Mouse (Mus musculus) midbrain, embryonic 16.5 days (tissue): ENCODE results near the gene Aida. TPM values are rescaled to one million over a fixed set of nuclear protein-coding genes. Genes with fewer than 3 reads are reported as not detected.
"Not testable (repeated sequence)": the region's sequence is repeated elsewhere in the genome, so short reads cannot be mapped to it uniquely, and the experiment has no call there.

Source experiments
- ATAC-seq: fragments of 200-750 bp; cut with Nextera tagmentation; 2 replicates; pipeline ENCODE4 v1.8.0; 2017; ENCODE audit warnings: moderate TSS enrichment
- H3K27ac ChIP-seq: fragments of 300-500 bp; sonication (generic); 2 replicates; pipeline ENCODE4 v1.5.1; 2014; ENCODE audit warnings: mild to moderate bottlenecking, low read length, mixed read lengths
- H3K27me3 ChIP-seq: fragments of 300-500 bp; sonication (generic); 2 replicates; pipeline ENCODE4 v1.6.1; 2014; ENCODE audit warnings: low read depth, low read length, mixed read lengths; ENCODE audit not compliant: control insufficient read depth, insufficient read depth
- H3K36me3 ChIP-seq: fragments of 300-500 bp; sonication (generic); 2 replicates; pipeline ENCODE4 v1.6.1; 2014; ENCODE audit warnings: mild to moderate bottlenecking, low read length, moderate library complexity, mixed read lengths; ENCODE audit not compliant: control insufficient read depth, insufficient read depth
- H3K4me1 ChIP-seq: fragments of 300-500 bp; sonication (generic); 2 replicates; pipeline ENCODE4 v1.6.1; 2014; ENCODE audit warnings: mild to moderate bottlenecking, low read length, mixed read lengths; ENCODE audit not compliant: control insufficient read depth, insufficient read depth
- H3K4me2 ChIP-seq: fragments of 300-500 bp; sonication (generic); 2 replicates; pipeline ENCODE4 v1.6.1; 2014; ENCODE audit warnings: mild to moderate bottlenecking, low read length, mixed read lengths
- H3K4me3 ChIP-seq: fragments of 300-500 bp; sonication (generic); 2 replicates; pipeline ENCODE4 v1.5.1; 2014; ENCODE audit warnings: low read depth, mild to moderate bottlenecking, low read length, moderate library complexity, mixed read lengths
- H3K9ac ChIP-seq: fragments of 300-500 bp; sonication (generic); 2 replicates; pipeline ENCODE4 v1.6.1; 2014; ENCODE audit warnings: low read depth, low read length, mixed read lengths
- H3K9me3 ChIP-seq: fragments of 300-500 bp; sonication (generic); replicated peaks from 2 replicates; pipeline ENCODE4 v1.6.1; 2014; ENCODE audit warnings: mild to moderate bottlenecking, low read length, mixed read lengths; ENCODE audit not compliant: control insufficient read depth, poor library complexity, severe bottlenecking
- WGBS: fragments of 180-500 bp; shearing (Covaris S2); extraction: QIAGEN DNeasy Blood & Tissue Kit; methylation state at CpG from one replicate; pipeline ENCODE4 v1.1.7; 2014; 5-methylcytosine and 5-hydroxymethylcytosine counted together
- polyA plus RNA-seq: library from polyadenylated mRNA; unstranded; fragments of >200 nt; fragmentation: Nextera tagmentation; extraction: Ambion mirVana; gene quantifications from 2 replicates; pipeline ENCODE4 v1.2.1, GENCODE M21; 2015

The Aida gene
- polyA plus RNA-seq, 1 experiment from 2014 or later = 50.8 TPM

DNA sequence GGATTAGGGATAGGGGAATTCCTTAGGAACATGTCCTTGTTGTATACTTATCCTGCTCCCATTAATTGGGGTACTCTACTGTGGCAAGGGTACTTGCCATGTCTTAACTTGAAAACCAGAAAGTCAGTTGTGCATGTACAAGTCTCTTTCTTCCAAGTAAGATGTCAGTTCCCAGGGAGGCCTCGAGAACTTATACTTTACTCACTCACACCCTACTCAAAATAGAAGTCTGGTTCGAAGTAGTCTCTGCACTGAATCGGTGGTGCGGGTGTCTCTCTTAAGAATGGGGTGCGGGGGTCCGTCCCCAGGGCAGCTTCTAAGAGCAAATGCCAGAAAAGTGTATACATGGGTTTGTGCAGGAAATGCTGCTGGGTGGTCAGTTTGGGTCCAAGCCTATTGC, 2.8 kb downstream of the Aida start:
- no peak overlapping the region for H3K4me2 ChIP-seq
- ATAC-seq = no peak
- H3K27ac ChIP-seq = no peak overlapping the region
- H3K36me3 ChIP-seq = no peaks in the 10 kb centered on the region
- no peaks in the 10 kb centered on the region for H3K4me1 ChIP-seq
- no peak overlapping the region for H3K9ac ChIP-seq
- 88% methylated on average over 6 of the region's 6 CpGs for WGBS
- no peak overlapping the region for H3K4me3 ChIP-seq
- H3K27me3 ChIP-seq = no peaks in the 10 kb centered on the region
- no peaks in the 10 kb centered on the region for H3K9me3 ChIP-seq

DNA sequence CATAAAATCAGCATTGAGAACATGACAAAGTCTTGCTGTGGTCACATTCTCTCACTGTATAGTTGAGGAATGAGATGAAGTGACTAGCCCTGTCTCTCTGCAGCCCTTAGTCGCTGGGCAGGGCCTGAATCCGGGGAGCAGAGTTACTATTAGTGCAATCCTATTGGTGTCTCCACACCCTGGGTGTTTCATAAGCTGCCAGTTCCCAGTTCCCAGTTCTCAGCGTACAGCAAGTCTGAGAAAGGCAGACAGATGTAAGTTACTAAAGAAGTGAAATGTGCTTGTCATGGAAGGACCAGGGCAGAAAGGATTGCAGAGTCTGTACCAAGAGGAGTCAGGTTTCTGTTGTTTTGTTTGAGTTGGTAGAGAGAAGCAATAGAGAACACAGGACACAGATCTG, 11.2 kb downstream of the Aida start:
- WGBS = 79% methylated on average over 3 of the region's 3 CpGs
- H3K27me3 ChIP-seq = no peaks in the 10 kb centered on the region
- no peak overlapping the region for H3K4me2 ChIP-seq
- no peaks in the 10 kb centered on the region for H3K4me1 ChIP-seq
- no peak overlapping the region for H3K27ac ChIP-seq
- no peak overlapping the region for H3K9ac ChIP-seq
- H3K4me3 ChIP-seq = no peak overlapping the region
- 0 out of 2 replicates have a peak, but pooled peaks cover 9% of the 10 kb centered on the region for H3K36me3 ChIP-seq
- H3K9me3 ChIP-seq = no peaks in the 10 kb centered on the region
- no peak for ATAC-seq

DNA sequence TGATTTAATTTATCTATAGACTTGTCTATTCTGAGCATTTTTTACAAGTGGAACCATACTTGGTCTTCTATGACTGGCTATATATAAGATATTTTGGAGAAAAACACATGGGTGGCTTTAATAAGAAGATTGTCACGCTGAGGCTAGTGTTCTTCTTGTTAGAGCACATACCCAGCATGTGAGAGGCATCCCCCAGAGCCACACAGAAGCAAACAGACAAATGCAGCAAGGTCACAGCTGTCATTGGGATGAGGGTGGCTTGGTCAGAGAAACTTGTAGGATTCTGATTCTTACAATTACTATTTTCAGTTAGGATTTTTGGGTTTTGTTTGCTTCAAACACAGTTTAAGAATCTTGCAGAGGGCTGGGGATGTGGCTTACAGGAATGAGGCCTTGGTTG, 12.1 kb downstream of the Aida start:
- Histone ChIP-seq H3K9ac (no peak overlapping the region), H3K9me3 (no peaks in the 10 kb centered on the region), H3K27ac (no peak overlapping the region), H3K4me1 (no peaks in the 10 kb centered on the region), H3K27me3 (no peaks in the 10 kb centered on the region), H3K4me3 (no peak overlapping the region), H3K36me3 (0 out of 2 replicates have a peak, but pooled peaks cover 9% of the 10 kb centered on the region), H3K4me2 (no peak overlapping the region)
- ATAC-seq = no peak
- 88% methylated on average over 1 of the region's 1 CpGs for WGBS

DNA sequence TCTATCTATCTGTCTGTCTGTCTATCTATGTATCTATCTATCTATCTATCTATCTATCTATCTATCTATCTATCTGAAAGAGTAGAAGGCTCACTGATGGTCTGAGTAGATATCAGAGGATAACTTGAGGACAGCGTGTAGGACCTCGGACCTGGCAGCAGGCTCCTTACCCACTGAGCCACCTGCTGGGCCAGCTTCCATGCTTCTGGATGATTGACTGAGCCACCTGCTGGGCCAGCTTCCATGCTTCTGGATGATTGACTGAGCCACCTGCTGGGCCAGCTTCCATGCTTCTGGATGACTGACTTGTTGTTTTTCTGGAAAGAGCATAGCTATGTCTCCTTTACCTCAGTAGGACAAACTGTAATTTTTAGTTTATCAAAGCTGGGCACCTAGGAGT, 13.2 kb downstream of the Aida start:
- WGBS = 75% methylated on average over 2 of the region's 2 CpGs

DNA sequence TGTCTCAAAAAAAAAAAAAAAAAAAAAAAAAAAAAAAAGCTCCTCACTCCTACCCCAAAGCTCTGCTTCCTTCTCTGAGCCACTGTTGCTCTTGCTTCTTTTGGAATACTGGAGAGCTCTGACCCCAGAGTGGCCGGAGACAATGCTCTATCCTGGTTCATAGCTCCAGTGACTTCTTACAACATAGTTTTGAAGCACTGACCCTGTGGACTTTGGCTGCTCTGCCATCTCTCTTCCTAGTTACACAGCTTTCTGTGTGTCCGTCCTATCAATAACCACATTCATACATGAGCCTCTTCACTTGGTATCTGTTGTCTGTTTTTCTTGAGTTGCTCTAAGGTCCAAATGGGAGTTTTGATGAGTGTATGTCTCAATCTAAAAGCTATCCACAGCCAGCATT, 15.7 kb downstream of the Aida start:
- Histone ChIP-seq H3K4me3 (no peak overlapping the region), H3K27ac (no peak overlapping the region), H3K9me3 (no peaks in the 10 kb centered on the region), H3K4me1 (no peaks in the 10 kb centered on the region), H3K4me2 (no peak overlapping the region), H3K27me3 (no peaks in the 10 kb centered on the region), H3K9ac (no peak overlapping the region), H3K36me3 (peaks cover 26% of the 10 kb centered on the region)
- no peak for ATAC-seq
- WGBS = 92% methylated on average over 2 of the region's 2 CpGs

More for the DNA sequence above, 13.2 kb downstream of the Aida start:
- H3K9me3 ChIP-seq, ATAC-seq, H3K9ac ChIP-seq, H3K4me3 ChIP-seq, H3K27ac ChIP-seq, H3K4me2 ChIP-seq, H3K27me3 ChIP-seq, H3K4me1 ChIP-seq: not testable (repeated sequence)
- H3K36me3 ChIP-seq = peaks cover 16% of the 10 kb centered on the region

DNA sequence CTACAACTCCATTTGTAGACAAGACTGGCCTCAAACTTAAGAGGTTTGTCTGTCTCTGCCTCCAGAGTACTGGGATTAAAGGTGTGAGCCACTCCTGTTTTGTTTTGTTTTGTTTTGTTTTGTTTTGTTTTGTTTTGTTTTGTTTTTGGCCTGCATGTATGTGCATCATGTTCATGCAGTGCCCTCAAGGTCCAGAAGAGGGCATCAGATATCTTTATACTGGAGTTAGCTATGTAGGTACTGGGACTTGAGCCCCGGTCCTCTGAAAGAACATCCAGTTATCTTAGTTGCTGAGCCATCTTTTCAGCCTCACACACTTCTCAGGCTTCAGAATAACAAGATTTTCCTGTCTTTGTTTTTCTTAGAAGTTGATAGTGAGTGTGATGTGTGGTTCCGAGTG, 19.4 kb downstream of the Aida start:
- ATAC-seq = no peak
- 94% methylated on average over 2 of the region's 2 CpGs for WGBS

DNA sequence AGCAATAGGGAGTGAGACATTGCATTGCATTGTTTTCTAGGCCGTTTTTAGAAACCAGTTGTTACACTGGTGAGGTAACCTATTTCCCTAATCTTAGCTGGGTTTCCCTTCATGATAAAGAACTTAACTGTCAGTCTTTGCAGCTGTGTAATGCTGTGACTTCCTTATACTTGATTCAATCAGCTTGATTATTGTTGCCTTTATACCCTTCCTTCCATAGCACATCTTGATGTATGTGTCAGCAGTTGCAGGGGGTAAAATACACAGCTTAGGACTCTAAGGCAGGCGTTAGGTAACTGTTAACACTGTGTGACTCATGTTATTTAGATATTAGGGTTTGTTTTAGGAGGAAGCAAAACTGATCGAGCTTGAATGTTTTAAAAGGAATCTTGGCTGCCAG, 24.3 kb downstream of the Aida start:
- Histone ChIP-seq H3K9ac (no peak overlapping the region), H3K4me3 (no peak overlapping the region), H3K27me3 (no peaks in the 10 kb centered on the region), H3K27ac (no peak overlapping the region), H3K36me3 (peaks cover 23% of the 10 kb centered on the region), H3K4me2 (no peak overlapping the region), H3K4me1 (no peaks in the 10 kb centered on the region), H3K9me3 (no peaks in the 10 kb centered on the region)
- WGBS = 80% methylated on average over 3 of the region's 3 CpGs
- no peak for ATAC-seq

More for the DNA sequence above, 19.4 kb downstream of the Aida start:
- H3K4me1 ChIP-seq = no peaks in the 10 kb centered on the region
- H3K4me2 ChIP-seq = no peak overlapping the region
- H3K4me3 ChIP-seq = no peak overlapping the region
- H3K36me3 ChIP-seq = peaks cover 32% of the 10 kb centered on the region
- H3K9ac ChIP-seq = no peak overlapping the region
- no peaks in the 10 kb centered on the region for H3K9me3 ChIP-seq
- H3K27ac ChIP-seq = no peak overlapping the region
- no peaks in the 10 kb centered on the region for H3K27me3 ChIP-seq

DNA sequence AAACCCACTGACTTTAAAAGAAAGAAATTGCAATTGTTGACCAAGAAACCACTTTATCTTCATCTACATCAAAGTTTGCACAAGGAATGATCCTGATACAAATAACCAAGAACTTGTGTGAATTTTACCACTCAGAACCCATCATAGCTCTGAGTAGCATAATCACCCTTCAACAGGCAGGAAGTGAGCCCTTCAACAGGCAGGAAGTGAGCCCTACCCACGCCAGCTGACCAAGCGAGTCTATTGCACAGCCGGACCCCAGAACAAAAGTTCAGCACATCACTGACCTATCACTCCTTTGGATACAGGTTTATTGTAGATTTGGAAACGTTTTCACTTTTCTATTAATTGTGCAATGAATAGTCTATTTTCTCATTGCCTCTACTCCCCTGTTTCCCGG, 26.1 kb downstream of the Aida start:
- not testable (repeated sequence) for H3K4me3 ChIP-seq, H3K4me1 ChIP-seq, H3K9me3 ChIP-seq, H3K4me2 ChIP-seq, H3K27ac ChIP-seq, H3K27me3 ChIP-seq, H3K9ac ChIP-seq, ATAC-seq
- H3K36me3 ChIP-seq = peaks cover 28% of the 10 kb centered on the region
- 95% methylated on average over 5 of the region's 5 CpGs for WGBS

DNA sequence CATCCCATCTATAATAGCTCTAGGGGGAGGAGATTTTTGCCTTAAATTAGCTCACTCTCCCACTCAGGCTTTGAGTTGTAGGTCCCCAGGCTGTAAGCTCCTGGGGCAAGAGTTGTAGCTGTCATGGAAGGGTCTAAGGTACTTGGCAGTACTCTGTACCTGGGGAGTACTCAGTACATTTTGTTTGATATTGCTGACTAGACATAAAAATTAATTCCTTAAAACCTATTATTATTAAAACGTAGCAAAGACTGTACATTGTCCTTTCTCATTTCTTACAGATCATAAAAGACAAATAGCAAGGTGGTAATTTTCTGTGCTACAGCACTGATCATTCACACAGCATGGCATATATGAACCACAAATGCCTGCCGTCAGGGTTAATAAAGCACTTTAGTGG, 27.5 kb downstream of the Aida start:
- Histone ChIP-seq H3K9ac (no peak overlapping the region), H3K4me1 (no peaks in the 10 kb centered on the region), H3K4me2 (no peak overlapping the region), H3K4me3 (no peak overlapping the region), H3K27ac (no peak overlapping the region), H3K36me3 (peaks cover 27% of the 10 kb centered on the region), H3K27me3 (no peaks in the 10 kb centered on the region), H3K9me3 (no peaks in the 10 kb centered on the region)
- 96% methylated on average over 2 of the region's 2 CpGs for WGBS
- no peak for ATAC-seq

DNA sequence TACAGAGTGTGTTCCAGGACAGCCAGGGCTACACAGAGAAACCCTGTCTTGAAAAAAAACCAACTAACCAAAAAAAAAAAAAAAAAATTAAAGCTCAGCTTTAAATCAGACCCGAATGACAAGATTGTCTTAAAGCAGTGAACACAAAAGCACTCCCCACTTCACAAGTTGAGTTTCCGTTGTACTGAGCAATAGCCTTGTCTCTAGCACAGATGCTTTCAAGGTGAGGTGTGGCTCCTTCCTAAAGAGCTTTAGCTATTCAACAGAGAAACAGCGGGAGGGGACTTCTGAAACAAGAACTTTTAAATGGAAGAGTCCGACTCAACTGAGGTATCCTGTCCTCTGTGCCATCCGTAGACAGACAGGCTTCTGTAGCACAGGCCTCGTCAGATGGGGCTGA, 28.0 kb downstream of the Aida start:
- ATAC-seq = no peak
- Histone ChIP-seq H3K4me1 (no peaks in the 10 kb centered on the region), H3K27ac (no peak overlapping the region), H3K27me3 (no peaks in the 10 kb centered on the region), H3K9me3 (no peaks in the 10 kb centered on the region), H3K36me3 (peaks cover 32% of the 10 kb centered on the region), H3K4me2 (no peak overlapping the region), H3K9ac (no peak overlapping the region), H3K4me3 (no peak overlapping the region)
- WGBS = 97% methylated on average over 6 of the region's 6 CpGs
